Mouse (Mus musculus) CH12.LX (cell line): ENCODE data around the gene Fam186a. TPM values are rescaled to one million over a fixed set of nuclear protein-coding genes. Genes with fewer than 3 reads are reported as not detected.

ENCODE experiments used
- DNase-seq: peaks from one replicate; pipeline ENCODE4 v3.0.0-alpha.2; 2013; ENCODE audit errors: extremely low read depth
- H3K27ac ChIP-seq: 2 replicates; pipeline ENCODE4 v1.5.1; 2012; ENCODE audit warnings: low read depth, mild to moderate bottlenecking, control low read depth, moderate library complexity; ENCODE audit not compliant: insufficient read depth
- H3K27me3 ChIP-seq: replicated peaks from 2 replicates; pipeline ENCODE3; 2012; ENCODE audit warnings: inconsistent platforms
- H3K36me3 ChIP-seq, 2 experiments: replicated peaks in 1 of 2; 2 replicates each; pipeline versions ENCODE3 to v1.6.1; 2012; ENCODE audit warnings: inconsistent platforms in 1 of 2, low read length in 1 of 2, mild to moderate bottlenecking in 1 of 2, mixed read lengths in 1 of 2, moderate library complexity in 1 of 2; ENCODE audit not compliant: control insufficient read depth in 1 of 2, insufficient read depth in 1 of 2
- H3K4me1 ChIP-seq, 2 experiments: 2 replicates each; pipeline ENCODE4 v1.6.1; 2012; ENCODE audit warnings: inconsistent platforms in 1 of 2, moderate library complexity in 1 of 2; ENCODE audit not compliant: insufficient read depth in 2 of 2, control insufficient read depth in 1 of 2
- H3K4me2 ChIP-seq: 2 replicates; pipeline ENCODE4 v1.6.1; 2012; ENCODE audit warnings: low read depth, mild to moderate bottlenecking, control low read depth; ENCODE audit not compliant: poor library complexity, insufficient read depth, severe bottlenecking
- H3K4me3 ChIP-seq, 3 experiments: fragments of 150-350 bp in 1 of 3; sonication (generic) in 1 of 3; replicated peaks in 1 of 3; 2 replicates each; pipeline versions ENCODE3 to v1.5.1; 2011 to 2012; ENCODE audit warnings: low read depth in 2 of 3, low read length in 2 of 3, mild to moderate bottlenecking in 2 of 3, moderate library complexity in 2 of 3, control low read depth in 1 of 3, improper control_type of control experiment in 1 of 3, inconsistent platforms in 1 of 3, mixed read lengths in 1 of 3; ENCODE audit not compliant: poor library complexity in 1 of 3
- H3K79me2 ChIP-seq: replicated peaks from 2 replicates; pipeline ENCODE4 v1.6.1; 2012; ENCODE audit warnings: mild to moderate bottlenecking, moderate library complexity; ENCODE audit not compliant: control insufficient read depth, poor library complexity, insufficient read depth, severe bottlenecking; ENCODE audit errors: extremely low read depth
- H3K9ac ChIP-seq: 2 replicates; pipeline ENCODE4 v1.6.1; 2012; ENCODE audit warnings: low read depth, mild to moderate bottlenecking, control low read depth, moderate library complexity; ENCODE audit not compliant: insufficient read depth
- H3K9me3 ChIP-seq: replicated peaks from 2 replicates; pipeline ENCODE3; 2012; ENCODE audit warnings: low read length, inconsistent platforms, mixed read lengths
- BHLHE40 ChIP-seq: IDR thresholded peaks from 2 replicates; pipeline ENCODE4 v1.6.1; 2011; ENCODE audit warnings: mild to moderate bottlenecking, low read depth, low read length, improper control_type of control experiment
- CHD1 ChIP-seq: IDR thresholded peaks from 2 replicates; pipeline ENCODE4 v1.6.1; 2012; ENCODE audit warnings: low read depth, low read length, improper control_type of control experiment, inconsistent platforms
- CTCF ChIP-seq, 2 experiments: IDR thresholded peaks in 1 of 2; conservative IDR thresholded peaks in 1 of 2; 2 replicates each; pipeline ENCODE4 v1.5.1; 2011 to 2012; ENCODE audit warnings: low read depth in 2 of 2, low read length in 2 of 2, improper control_type of control experiment in 1 of 2, inconsistent platforms in 1 of 2, mild to moderate bottlenecking in 1 of 2, moderate library complexity in 1 of 2
- EP300 ChIP-seq: IDR thresholded peaks from 2 replicates; pipeline ENCODE4 v1.6.1; 2011; ENCODE audit warnings: low read length, improper control_type of control experiment
- ETS1 ChIP-seq: conservative IDR thresholded peaks from 2 replicates; pipeline ENCODE4 v1.6.1; 2012; ENCODE audit warnings: low read depth, mild to moderate bottlenecking, inconsistent platforms, low read length, improper control_type of control experiment, moderate library complexity
- GABPA ChIP-seq: IDR thresholded peaks from 2 replicates; pipeline ENCODE4 v1.6.1; 2012; ENCODE audit warnings: low read depth, low read length, improper control_type of control experiment, inconsistent platforms; ENCODE audit not compliant: insufficient replicate concordance
- IRF4 ChIP-seq: IDR thresholded peaks from 2 replicates; pipeline ENCODE4 v1.6.1; 2014; ENCODE audit warnings: low read depth, mild to moderate bottlenecking, inconsistent platforms, low read length, improper control_type of control experiment
- JUND ChIP-seq: conservative IDR thresholded peaks from 2 replicates; pipeline ENCODE4 v1.6.1; 2011; ENCODE audit warnings: low read depth, low read length, improper control_type of control experiment
- KAT2A ChIP-seq: IDR thresholded peaks from 2 replicates; pipeline ENCODE4 v1.6.1; 2012; ENCODE audit warnings: low read length, improper control_type of control experiment, inconsistent platforms; ENCODE audit not compliant: insufficient replicate concordance
- MAFK ChIP-seq: IDR thresholded peaks from 2 replicates; pipeline ENCODE4 v1.6.1; 2011; ENCODE audit warnings: low read length, improper control_type of control experiment; ENCODE audit not compliant: insufficient replicate concordance
- MAZ ChIP-seq: IDR thresholded peaks from 2 replicates; pipeline ENCODE4 v1.6.1; 2012; ENCODE audit warnings: low read depth, mild to moderate bottlenecking, inconsistent platforms, low read length, improper control_type of control experiment, moderate library complexity
- MEF2A ChIP-seq: IDR thresholded peaks from 2 replicates; pipeline ENCODE4 v1.6.1; 2014; ENCODE audit warnings: low read depth, mild to moderate bottlenecking, inconsistent platforms, low read length, improper control_type of control experiment, borderline replicate concordance
- MYC ChIP-seq: IDR thresholded peaks from 2 replicates; pipeline ENCODE4 v1.6.1; 2011; ENCODE audit warnings: low read depth, mild to moderate bottlenecking, improper control_type of control experiment, low read length
- NELFE ChIP-seq: IDR thresholded peaks from 2 replicates; pipeline ENCODE4 v1.6.1; 2011; ENCODE audit warnings: low read depth, low read length, improper control_type of control experiment
- NRF1 ChIP-seq: IDR thresholded peaks from 2 replicates; pipeline ENCODE4 v1.6.1; 2014; ENCODE audit warnings: low read depth, mild to moderate bottlenecking, inconsistent platforms, low read length, improper control_type of control experiment, moderate library complexity
- PAX5 ChIP-seq: IDR thresholded peaks from 2 replicates; pipeline ENCODE4 v1.6.1; 2012; ENCODE audit warnings: low read length, inconsistent platforms, mixed read lengths
- POLR2A ChIP-seq: IDR thresholded peaks from 2 replicates; pipeline ENCODE4 v1.6.1; 2011; ENCODE audit warnings: low read depth, mild to moderate bottlenecking, improper control_type of control experiment, low read length
- POLR2AphosphoS2 ChIP-seq: IDR thresholded peaks from 2 replicates; pipeline ENCODE4 v1.6.1; 2011; ENCODE audit warnings: low read depth, low read length, improper control_type of control experiment
- RAD21 ChIP-seq: IDR thresholded peaks from 2 replicates; pipeline ENCODE4 v1.6.1; 2011; ENCODE audit warnings: low read depth, mild to moderate bottlenecking, low read length, improper control_type of control experiment, moderate library complexity
- RCOR1 ChIP-seq: conservative IDR thresholded peaks from 2 replicates; pipeline ENCODE4 v1.6.1; 2012; ENCODE audit warnings: low read depth, mild to moderate bottlenecking, inconsistent platforms, low read length, improper control_type of control experiment
- SMC3 ChIP-seq: IDR thresholded peaks from 2 replicates; pipeline ENCODE4 v1.6.1; 2011; ENCODE audit warnings: low read depth, low read length, improper control_type of control experiment
- TCF12 ChIP-seq: IDR thresholded peaks from 2 replicates; pipeline ENCODE4 v1.6.1; 2014; ENCODE audit warnings: low read depth, mild to moderate bottlenecking, inconsistent platforms, low read length, improper control_type of control experiment
- USF2 ChIP-seq: conservative IDR thresholded peaks from 2 replicates; pipeline ENCODE4 v1.6.1; 2011; ENCODE audit warnings: low read depth, low read length, improper control_type of control experiment
- ZNF384 ChIP-seq: IDR thresholded peaks from 2 replicates; pipeline ENCODE4 v1.6.1; 2012; ENCODE audit warnings: low read depth, low read length, improper control_type of control experiment, inconsistent platforms
- dilution Hi-C: fragments of 300-500 bp; cut with MboI; formaldehyde crosslinking; loops from 2 replicates; pipeline ENCODE4 v1.14.3; 2020; ENCODE audit warnings: low sequenced_read_pairs; ENCODE audit not compliant: extremely low pct_unique_long_range_greater_than_20kb, extremely low pct_ligation_motif_present
- in situ Hi-C: fragments of 300-500 bp; cut with MboI; formaldehyde crosslinking; loops from 3 replicates; pipeline ENCODE4 v1.14.3; 2019; ENCODE audit warnings: low sequenced_read_pairs, low pct_ligation_motif_present, low pct_unique_long_range_greater_than_20kb, mixed read lengths
- polyA plus RNA-seq: library from polyadenylated mRNA; unstranded; fragments of >175 nt; gene quantifications from 2 replicates; pipeline ENCODE4 v1.2.1, GENCODE M21; 2012; ENCODE audit warnings: low read depth; ENCODE audit not compliant: insufficient read length
- total RNA-seq, 2 experiments: library from RNA; depleted of rRNA; stranded (reverse); fragments of 300-350 nt in 1 of 2; fragments of >200 nt in 1 of 2; gene quantifications; 2 replicates each; pipeline ENCODE4 v1.2.3; 2012 to 2014

The Fam186a gene
- total and polyA plus RNA-seq, 3 experiments: not detected

DNA sequence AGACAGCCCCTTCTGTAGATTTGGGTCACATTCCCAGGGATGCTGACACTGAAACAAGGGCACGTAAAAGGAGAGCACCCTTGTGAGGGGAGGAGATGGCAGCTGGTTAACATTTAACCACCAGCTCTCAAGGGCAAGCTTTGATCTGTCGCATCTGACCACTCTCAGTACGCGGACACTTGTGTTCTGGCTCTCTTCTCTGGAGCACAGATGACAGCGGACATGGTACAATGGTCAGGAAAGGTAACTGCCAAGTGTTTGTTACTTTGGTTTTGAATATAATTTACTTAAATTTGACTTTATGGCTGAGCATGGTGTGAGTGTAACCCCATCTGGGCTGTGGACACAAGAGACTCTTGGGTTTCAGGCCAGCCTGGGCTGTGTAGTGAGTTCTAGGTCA is 64.1 kb downstream of the Fam186a start:
- Histone ChIP-seq H3K79me2 (no peaks in the 10 kb centered on the region), H3K4me1 (peaks cover 0 to 12% of the 10 kb centered on the region in 2 experiments; a peak in 2 of 4 replicates)
- TF ChIP-seq ETS1: no peak
- no peak for TF ChIP-seq CTCF (conservative IDR thresholded peaks at IDR 0.05 in 1 of 2, IDR thresholded peaks at IDR 0.05 in 1 of 2; ENCODE audit: low read depth in 2 of 2, low read length in 2 of 2)
- TF ChIP-seq POLR2A: no peak
- TF ChIP-seq BHLHE40: no peak
- TF ChIP-seq IRF4: no peak
- TF ChIP-seq GABPA: no peak
- no peak for TF ChIP-seq EP300
- TF ChIP-seq MAZ: no peak
- TF ChIP-seq KAT2A: no peak
- TF ChIP-seq PAX5: no peak
- no peak for TF ChIP-seq SMC3
- TF ChIP-seq, all 38 proteins: peak for 0
- DNase-seq: no peak
- dilution Hi-C loops (no loop called here), in situ Hi-C loops (no loop called here)
- Histone ChIP-seq H3K9me3 (no peaks in the 10 kb centered on the region), H3K27ac (no peak overlapping the region), H3K27me3 (no peaks in the 10 kb centered on the region), H3K9ac (no peak overlapping the region), H3K36me3 (no peaks in the 10 kb centered on the region), H3K4me3 (no peak overlapping the region), H3K4me2 (no peak overlapping the region)

DNA sequence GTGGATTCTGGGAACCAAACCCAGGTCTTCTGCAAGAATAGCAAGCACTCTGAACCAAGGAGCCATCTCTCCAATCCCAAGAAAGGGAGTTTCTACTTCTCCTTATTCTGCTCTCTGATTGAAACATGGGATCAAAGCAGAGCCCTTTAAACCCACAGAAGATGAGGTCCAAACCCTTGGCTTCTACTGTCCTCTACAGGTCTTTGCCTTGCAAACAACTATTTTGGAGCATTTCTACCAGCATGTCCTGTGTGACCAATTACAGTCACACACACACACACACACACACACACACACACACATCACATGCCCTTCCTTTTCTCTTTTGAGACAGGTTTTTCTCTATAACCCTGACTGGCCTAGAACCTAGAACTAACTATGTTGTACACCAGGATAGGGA is 70.2 kb downstream of the Fam186a start:
- H3K36me3 ChIP-seq: no peaks in the 10 kb centered on the region
- TF ChIP-seq USF2: no peak
- peak in 1 of 2 experiments; percentile 48; a peak in 2 of 4 replicates for TF ChIP-seq CTCF (conservative IDR thresholded peaks at IDR 0.05 in 1 of 2, IDR thresholded peaks at IDR 0.05 in 1 of 2; ENCODE audit: low read depth in 2 of 2, low read length in 2 of 2)
- peak; percentile 41 for TF ChIP-seq RAD21
- TF ChIP-seq, all 38 proteins: peak for 2
- no peak for DNase-seq
- dilution Hi-C loops (no loop called here), in situ Hi-C loops (loop anchor here (10.0 kb wide), 2 partner anchors 62 to 292 kb away; partner anchors contain the start of gene Aqp6)
- Histone ChIP-seq H3K4me1 (peaks cover 0 to 8% of the 10 kb centered on the region in 2 experiments; a peak in 1 of 4 replicates), H3K27ac (no peak overlapping the region), H3K9me3 (no peaks in the 10 kb centered on the region), H3K79me2 (no peaks in the 10 kb centered on the region), H3K27me3 (no peaks in the 10 kb centered on the region), H3K4me3 (no peak overlapping the region), H3K9ac (no peak overlapping the region), H3K4me2 (no peak overlapping the region)

DNA sequence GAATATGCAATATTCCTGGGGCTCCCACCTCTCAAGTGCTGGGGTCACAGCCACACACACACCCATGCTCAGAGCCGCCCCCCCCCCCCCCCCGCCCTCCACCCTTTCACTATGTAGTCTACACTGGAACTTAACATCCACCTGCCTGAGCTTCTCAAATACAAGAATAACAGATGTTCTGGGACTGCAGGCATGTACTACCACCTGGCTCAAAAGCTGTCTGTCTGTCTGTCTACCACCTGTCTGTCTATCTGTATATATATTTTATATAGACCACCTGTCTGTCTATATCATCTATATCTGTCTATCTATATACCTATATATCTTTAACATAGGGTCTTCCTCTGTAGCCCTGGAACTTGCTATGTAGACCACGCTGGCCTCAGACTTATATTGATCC is 75.5 kb downstream of the Fam186a start:
- in situ Hi-C loops: loop anchor here (10.0 kb wide), 2 partner anchors 57 to 287 kb away; partner anchors contain the start of gene Aqp6
- Histone ChIP-seq H3K27me3 (no peaks in the 10 kb centered on the region), H3K9ac (no peak overlapping the region), H3K9me3 (no peaks in the 10 kb centered on the region), H3K27ac (no peak overlapping the region), H3K4me3 (no peak overlapping the region), H3K36me3 (no peaks in the 10 kb centered on the region)
- TF ChIP-seq CHD1 (no peak), JUND (no peak), CTCF (conservative IDR thresholded peaks at IDR 0.05 in 1 of 2, IDR thresholded peaks at IDR 0.05 in 1 of 2; ENCODE audit: low read depth in 2 of 2, low read length in 2 of 2) (no peak), MAFK (no peak), TCF12 (no peak), POLR2A (no peak), POLR2AphosphoS2 (no peak), NRF1 (no peak), RCOR1 (no peak), RAD21 (no peak), MYC (no peak), PAX5 (no peak), MEF2A (no peak), EP300 (no peak), NELFE (no peak), ZNF384 (no peak)
- TF ChIP-seq, all 38 proteins: peak for 0
- dilution Hi-C loops: no loop called here
- no peak for DNase-seq
- Histone ChIP-seq H3K79me2 (no peaks in the 10 kb centered on the region), H3K4me1 (peaks cover 0 to 12% of the 10 kb centered on the region in 2 experiments; a peak in 2 of 4 replicates), H3K4me2 (peak overlapping the region; percentile 63; the same call in 1 of the 2 replicates)
